Mouse (Mus musculus) cortical plate, adult 2 months (tissue): Measurements from ENCODE around the gene Gm4791. TPM values are rescaled to one million over a fixed set of nuclear protein-coding genes. Genes with fewer than 3 reads are reported as not detected.

Source experiments
- H3K27ac ChIP-seq: fragments of 200-500 bp; 2 replicates; pipeline ENCODE4 v1.5.1; 2012; ENCODE audit warnings: low read length, control low read depth, inconsistent platforms; ENCODE audit not compliant: insufficient read depth
- H3K4me1 ChIP-seq: fragments of 200-500 bp; 2 replicates; pipeline ENCODE4 v1.6.1; 2011; ENCODE audit warnings: low read length; ENCODE audit not compliant: control insufficient read depth, insufficient read depth
- H3K4me3 ChIP-seq: fragments of 200-500 bp; 2 replicates; pipeline ENCODE4 v1.5.1; 2011; ENCODE audit warnings: mild to moderate bottlenecking, low read length, control low read depth; ENCODE audit not compliant: insufficient read depth
- CTCF ChIP-seq: fragments of 200-500 bp; IDR thresholded peaks from 2 replicates; pipeline ENCODE4 v1.5.1; 2011; ENCODE audit warnings: mild to moderate bottlenecking, control low read depth, low read length; ENCODE audit not compliant: insufficient read depth; ENCODE audit errors: extremely low read depth
- POLR2A ChIP-seq: fragments of 200-500 bp; IDR thresholded peaks from 2 replicates; pipeline ENCODE4 v1.6.1; 2011; ENCODE audit warnings: mild to moderate bottlenecking, low read length, control low read depth; ENCODE audit not compliant: insufficient read depth; ENCODE audit errors: extremely low read depth
- polyA plus RNA-seq: library from polyadenylated mRNA; depleted of rRNA; stranded (reverse); fragments of >200 nt; gene quantifications from 2 replicates; pipeline ENCODE4 v1.2.3, GENCODE M21; 2012; rRNA removed

Gene Gm4791
- polyA plus RNA-seq, result not detected in 2 replicates

DNA sequence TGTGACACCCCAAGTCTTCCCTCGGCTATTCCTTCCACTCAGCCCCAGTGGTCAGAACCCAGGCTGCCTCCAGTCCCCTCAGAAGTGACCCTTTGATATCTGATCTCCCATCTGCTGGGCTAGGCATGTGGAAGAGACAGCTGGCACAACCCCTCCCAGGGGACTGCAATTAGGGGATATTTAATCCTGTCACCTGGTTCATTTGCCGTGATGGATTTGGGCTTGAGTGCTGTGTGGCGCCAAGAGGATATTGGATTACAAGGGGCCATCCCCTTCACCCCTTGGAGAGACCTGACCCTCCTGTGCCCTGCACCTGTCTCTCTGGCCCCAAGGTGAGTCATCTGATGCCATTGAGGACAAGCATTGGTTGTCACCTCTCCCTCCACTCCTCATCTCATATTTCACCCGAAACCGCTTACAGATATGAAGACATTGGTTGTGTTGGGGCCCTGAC lies at the start of gene Gm4791:
Gm4791 (plus strand) TSS at position 404 of the 454 bp plus-strand sequence.
- H3K27ac ChIP-seq, result no peak within 1 kb of the TSS
- TF ChIP-seq CTCF (no peak), POLR2A (no peak)
- H3K4me3 ChIP-seq, result no peak within 1 kb of the TSS
- no peaks in the 10 kb centered on the region for H3K4me1 ChIP-seq

DNA sequence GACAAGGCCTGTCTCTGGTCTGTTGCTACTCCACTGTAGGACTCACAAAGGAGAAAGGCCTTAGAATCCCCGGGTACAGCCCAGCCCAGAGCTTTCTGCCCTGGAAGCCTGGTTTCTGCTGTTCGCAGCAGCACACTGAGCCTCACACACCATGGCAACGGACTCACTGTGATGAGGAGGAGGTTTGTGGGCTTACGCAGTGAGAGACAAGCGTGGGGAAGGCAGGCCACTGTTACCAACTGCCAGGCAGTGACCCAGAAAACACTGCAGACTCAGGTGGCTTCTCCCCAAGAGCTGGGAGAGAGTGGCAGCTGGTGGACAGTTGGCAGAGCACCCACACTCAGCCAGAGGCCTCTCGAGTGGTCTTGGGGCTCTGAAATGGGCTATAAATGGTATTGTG lies 42.3 kb upstream of the Gm4791 start:
- H3K4me1 ChIP-seq, result peaks cover 8% of the 10 kb centered on the region
- TF ChIP-seq CTCF (no peak), POLR2A (no peak)
- no peak overlapping the region for H3K4me3 ChIP-seq
- H3K27ac ChIP-seq, result no peak overlapping the region

DNA sequence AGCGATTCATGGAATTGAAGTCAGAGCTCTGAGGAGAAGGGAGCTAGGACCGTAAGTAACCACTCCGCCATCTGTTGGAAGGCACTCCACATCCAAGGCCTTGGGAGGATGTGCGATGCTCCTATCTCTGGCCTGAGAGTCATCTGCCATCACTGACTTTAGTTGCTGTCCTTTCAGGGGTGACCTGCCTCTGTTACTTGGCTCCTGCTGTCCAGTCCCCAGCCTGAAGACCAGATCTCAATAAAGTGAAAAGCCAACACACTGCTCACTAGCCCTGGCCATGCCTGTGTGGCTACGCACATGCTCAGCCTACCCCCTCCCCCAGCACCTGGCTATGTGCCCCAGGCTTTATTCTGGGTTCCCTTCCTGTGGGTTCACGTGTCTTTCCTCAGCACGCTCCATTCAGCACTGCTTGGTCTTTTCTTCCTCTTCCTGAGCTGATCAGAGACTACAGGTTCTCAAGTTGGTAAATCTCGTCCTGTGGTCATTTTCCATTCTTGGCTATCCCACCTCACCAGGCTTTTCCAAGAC lies 41.1 kb upstream of the Gm4791 start:
- Histone ChIP-seq H3K4me3 (no peak overlapping the region), H3K27ac (no peak overlapping the region), H3K4me1 (peaks cover 8% of the 10 kb centered on the region)
- no peak for TF ChIP-seq POLR2A
- TF ChIP-seq CTCF, result no peak

DNA sequence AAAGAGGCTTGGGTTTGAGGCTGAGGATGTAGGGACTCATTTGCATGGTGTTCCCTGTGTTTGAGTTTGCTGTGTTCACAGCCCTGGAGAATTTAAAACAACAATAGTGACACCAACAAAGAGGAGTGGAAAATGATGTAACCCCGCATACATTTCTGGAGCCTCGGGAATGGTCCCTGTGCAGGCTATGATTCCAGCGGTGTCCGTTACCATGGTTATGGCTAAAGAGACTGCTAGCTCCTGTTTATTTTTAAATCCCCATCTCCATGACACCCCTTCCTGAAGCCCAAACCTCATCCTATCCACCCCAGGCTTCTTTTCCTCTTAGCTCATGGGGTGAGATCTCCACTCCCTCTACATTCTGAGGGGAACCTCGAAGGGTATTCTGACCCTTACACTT lies 32.5 kb upstream of the Gm4791 start:
- Histone ChIP-seq H3K4me1 (peaks cover 11% of the 10 kb centered on the region), H3K27ac (no peak overlapping the region), H3K4me3 (no peak overlapping the region)
- TF ChIP-seq CTCF (no peak), POLR2A (no peak)

DNA sequence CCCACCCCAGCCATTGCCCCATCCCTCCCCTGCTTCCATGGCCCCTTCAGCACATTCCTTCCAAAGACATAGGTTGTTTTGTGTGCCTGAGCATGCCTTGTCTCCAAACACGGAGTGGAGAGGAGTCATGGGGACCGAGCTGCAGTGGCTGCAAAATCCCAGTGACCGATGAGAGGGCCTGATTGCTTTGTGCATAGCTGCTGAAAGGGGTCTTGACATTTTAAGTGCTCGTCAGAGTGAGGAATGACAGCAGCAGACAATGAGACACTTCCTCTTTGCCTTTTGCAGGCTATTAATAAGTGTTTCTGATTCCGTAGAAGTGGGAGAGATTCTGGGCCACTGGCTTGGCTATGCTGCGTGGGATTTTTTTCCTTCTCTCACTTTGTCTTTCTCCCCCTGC lies 29.6 kb upstream of the Gm4791 start:
- Histone ChIP-seq H3K4me3 (no peak overlapping the region), H3K27ac (no peak overlapping the region), H3K4me1 (peaks cover 11% of the 10 kb centered on the region)
- TF ChIP-seq CTCF (no peak), POLR2A (no peak)

DNA sequence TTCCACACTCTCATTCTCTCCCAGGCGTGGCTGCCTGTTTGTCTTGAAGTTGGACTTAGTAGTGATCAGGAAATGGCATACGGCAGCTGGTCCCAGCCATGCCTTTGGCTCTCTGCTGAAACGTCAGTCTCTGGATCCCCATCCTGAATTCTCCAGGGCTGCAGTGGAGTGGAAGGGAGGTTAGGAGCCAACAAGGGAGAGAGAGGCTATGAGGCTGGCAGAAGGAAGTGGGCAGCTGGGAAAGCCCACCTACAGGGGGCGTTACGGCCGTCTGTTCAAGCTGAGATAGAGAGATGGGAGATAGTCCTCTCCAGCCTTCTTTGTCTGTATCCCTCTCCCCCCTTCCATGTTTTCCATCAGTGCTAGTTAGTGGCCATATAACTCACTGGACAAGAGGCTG lies 29.1 kb upstream of the Gm4791 start:
- TF ChIP-seq POLR2A (no peak), CTCF (no peak)
- peaks cover 11% of the 10 kb centered on the region for H3K4me1 ChIP-seq
- no peak overlapping the region for H3K4me3 ChIP-seq
- no peak overlapping the region for H3K27ac ChIP-seq

DNA sequence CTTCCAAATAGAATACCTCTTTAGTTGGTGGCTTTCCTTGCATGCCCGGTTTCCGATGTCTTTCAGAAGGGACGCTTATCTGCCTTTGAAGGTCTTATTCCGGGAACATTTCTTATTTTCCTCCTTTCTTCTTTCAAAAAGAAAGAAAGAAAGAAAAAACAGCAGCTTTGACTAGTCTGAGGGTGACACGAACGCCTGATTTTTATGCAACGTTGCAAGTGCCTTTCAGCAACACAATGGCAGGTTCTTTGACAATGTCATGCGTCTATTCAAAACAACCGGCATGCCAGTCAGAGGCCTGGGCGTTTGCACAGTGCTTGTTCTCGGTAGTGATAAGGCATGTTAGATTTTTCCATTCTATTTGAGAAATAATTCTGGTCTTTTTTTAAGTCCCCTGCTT lies 19.7 kb upstream of the Gm4791 start:
- no peak overlapping the region for H3K27ac ChIP-seq
- H3K4me1 ChIP-seq, result no peaks in the 10 kb centered on the region
- H3K4me3 ChIP-seq, result no peak overlapping the region
- TF ChIP-seq CTCF, result no peak
- no peak for TF ChIP-seq POLR2A

DNA sequence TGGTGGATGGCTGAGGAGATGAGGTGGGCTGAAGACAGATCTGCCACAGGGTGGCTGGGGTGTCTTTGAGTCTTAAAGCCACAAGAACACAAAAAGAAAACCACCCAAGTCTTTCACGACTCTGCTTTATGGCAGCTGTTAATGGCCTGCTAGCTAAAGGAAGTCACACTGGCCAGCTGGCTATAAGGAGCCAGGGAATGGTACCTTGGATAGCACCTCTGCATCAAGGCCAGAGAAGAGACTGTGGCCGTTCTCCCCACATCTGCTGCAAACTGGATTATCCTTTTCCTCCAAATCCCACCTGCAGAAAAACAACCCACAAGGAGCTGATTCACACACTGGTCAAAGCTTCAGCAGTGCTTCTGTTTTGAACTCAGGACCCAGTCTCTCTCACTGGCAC lies 18.4 kb upstream of the Gm4791 start:
- TF ChIP-seq POLR2A (no peak), CTCF (no peak)
- Histone ChIP-seq H3K4me3 (no peak overlapping the region), H3K4me1 (no peaks in the 10 kb centered on the region), H3K27ac (no peak overlapping the region)

DNA sequence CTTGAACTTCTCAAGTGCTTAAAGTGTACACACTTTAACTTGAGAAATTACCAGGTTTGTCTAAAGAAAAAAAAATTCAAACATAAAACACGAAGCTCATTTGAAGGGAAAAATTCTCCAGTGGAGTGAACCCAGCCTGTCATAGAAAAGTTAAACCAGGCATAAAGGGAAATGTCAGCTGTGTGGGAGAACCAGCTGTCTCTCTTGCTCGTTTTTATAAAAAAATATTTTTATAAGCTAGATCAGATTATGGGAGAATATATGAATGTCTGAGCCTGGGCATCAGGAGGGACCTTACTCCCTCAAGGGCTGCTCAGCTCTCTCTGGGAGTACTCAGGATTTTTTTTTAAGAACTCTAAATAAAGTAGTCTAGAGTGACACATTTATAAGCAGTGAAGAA lies 15.1 kb upstream of the Gm4791 start:
- Histone ChIP-seq H3K4me1 (no peaks in the 10 kb centered on the region), H3K27ac (no peak overlapping the region), H3K4me3 (no peak overlapping the region)
- no peak for TF ChIP-seq POLR2A
- no peak for TF ChIP-seq CTCF

DNA sequence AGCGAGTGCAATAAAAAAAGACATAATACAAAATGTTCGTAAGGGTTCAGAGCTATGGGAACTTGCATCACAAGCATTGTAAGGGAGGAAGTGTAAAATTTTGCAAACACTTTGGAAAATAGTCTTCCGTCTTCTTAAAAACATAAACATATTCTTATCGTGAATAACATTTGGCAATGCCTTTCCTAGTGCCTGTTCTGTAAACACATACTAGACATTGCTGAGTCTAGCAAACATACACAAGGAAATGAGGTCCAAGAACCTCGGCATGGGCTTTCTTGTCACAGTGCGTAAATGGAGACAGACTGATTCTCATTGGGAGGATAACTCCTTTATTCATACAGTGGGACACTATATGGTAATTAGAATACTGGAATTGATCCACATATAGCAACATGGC lies 43.0 kb downstream of the Gm4791 start:
- Histone ChIP-seq H3K4me3 (no peak overlapping the region), H3K4me1 (no peaks in the 10 kb centered on the region), H3K27ac (no peak overlapping the region)
- TF ChIP-seq POLR2A (no peak), CTCF (no peak)
